Comparison of ENCODE assay signal across 9 mouse cellular contexts in the genomic region with DNA sequence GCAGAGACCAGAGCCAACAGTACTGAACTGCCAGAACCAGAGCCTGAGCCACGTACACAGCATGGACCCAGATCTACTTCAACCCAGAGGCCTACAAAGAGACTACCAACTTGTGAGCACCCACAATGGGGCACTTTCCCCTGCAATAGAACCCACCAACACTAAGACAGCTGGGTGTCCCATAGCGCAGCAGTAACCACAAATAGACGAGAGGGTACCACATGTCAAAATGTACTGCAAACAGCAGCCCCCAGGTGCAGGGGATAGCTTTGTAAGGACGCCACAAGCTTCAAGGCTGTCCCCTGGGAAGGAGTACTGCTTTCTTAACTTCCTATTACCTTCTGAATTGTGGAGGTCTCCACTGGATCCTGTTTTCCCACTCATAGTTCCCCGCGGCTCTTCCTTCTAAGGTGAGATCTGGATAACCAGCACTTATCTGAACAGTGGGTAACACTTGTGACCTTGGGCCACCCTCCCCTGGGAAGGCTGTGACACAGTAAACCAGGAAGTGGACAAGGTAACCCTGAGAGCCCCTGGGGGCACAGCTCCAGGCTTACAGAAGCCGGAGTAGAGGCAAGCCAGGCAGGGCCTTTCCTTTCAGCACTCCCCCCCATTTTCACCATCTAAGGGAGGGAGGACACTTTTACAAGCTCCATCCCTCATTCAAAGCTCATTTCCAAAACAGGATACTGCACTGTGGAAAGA. TPM values are rescaled to one million over a fixed set of nuclear protein-coding genes. Genes with fewer than 3 reads are reported as not detected.
DNase-seq lines count a peak whose midpoint lies in the region; ATAC-seq and TF ChIP-seq lines count a peak whose summit lies in the region.
"Had no signal": no experiment of that assay in that cellular context is flagged by ENCODE, and none has a peak within 500 bp of the region (broad histone marks: within the 10 kb centered on the region; RNA-seq: fewer than 3 reads in every experiment).

No protein-coding gene starts in this region.

- no peak for TF ChIP-seq CTCF in midbrain, postnatal 0 days (IDR thresholded peaks at IDR 0.05)

- 49% methylated on average over 7 of the region's 7 CpGs for WGBS in heart, embryonic 11.5 days (ENCODE audit: insufficient replicate concordance)
- WGBS in hindbrain, embryonic 15.5 days: 70% methylated on average over 7 of the region's 7 CpGs
- 77% methylated on average over 7 of the region's 7 CpGs for WGBS in midbrain, postnatal 0 days

- H3K4me1 ChIP-seq in heart, embryonic 11.5 days (ENCODE audit: control insufficient read depth, insufficient read depth, low read length): peaks cover 62% of the 10 kb centered on the region
- peaks cover 67% of the 10 kb centered on the region for H3K4me1 ChIP-seq in hindbrain, embryonic 15.5 days (replicated peaks)
- H3K4me1 ChIP-seq in midbrain, postnatal 0 days (ENCODE audit: insufficient read depth, low read length): peaks cover 19% of the 10 kb centered on the region

- intact Hi-C loops in heart, postnatal 14 days (cut with DNase I): no loop called here
- intact Hi-C loops in left cerebral cortex, postnatal 36 days (cut with DNase I): no loop called here

- peak overlapping the region; percentile 98 for H3K4me3 ChIP-seq in heart, embryonic 11.5 days (ENCODE audit: low read depth, low read length)
- peak overlapping the region; percentile 83 for H3K4me3 ChIP-seq in hindbrain, embryonic 15.5 days
- peak overlapping the region; percentile 96; the same call in 1 of the 2 replicates for H3K4me3 ChIP-seq in midbrain, postnatal 0 days (ENCODE audit: low read depth, low read length)

- H3K4me2 ChIP-seq in heart, embryonic 11.5 days: peak overlapping the region; percentile 93
- H3K4me2 ChIP-seq in hindbrain, embryonic 15.5 days: peak overlapping the region; percentile 99
- H3K4me2 ChIP-seq in midbrain, postnatal 0 days (ENCODE audit: low read depth, low read length, poor library complexity, severe bottlenecking): peak overlapping the region; percentile 98

- no peak for DNase-seq in heart, postnatal 14 days
- peak; percentile 69 for DNase-seq in adrenal gland, postnatal 14 days
- no peak for DNase-seq in midbrain, postnatal 0 days (ENCODE audit: low spot score)
- DNase-seq in left cerebral cortex, postnatal 36 days (ENCODE audit: low spot score in 2 of 2): no peak
- no peak for DNase-seq in cerebellum, postnatal 10 days
- no peak for DNase-seq in right cerebral cortex, postnatal 14 days

- no peaks in the 10 kb centered on the region for H3K9me3 ChIP-seq in heart, embryonic 11.5 days (replicated peaks; ENCODE audit: control insufficient read depth, low read length)
- no peaks in the 10 kb centered on the region for H3K9me3 ChIP-seq in hindbrain, embryonic 15.5 days
- no peaks in the 10 kb centered on the region for H3K9me3 ChIP-seq in midbrain, postnatal 0 days (ENCODE audit: low read length)
- H3K9me3 ChIP-seq: G1E had no signal

- ATAC-seq in heart, embryonic 11.5 days (replicated peaks; ENCODE audit: insufficient number of reproducible peaks, low FRiP score, low TSS enrichment): no peak
- ATAC-seq in hindbrain, embryonic 15.5 days (ENCODE audit: low FRiP score, low read depth): no peak
- ATAC-seq in midbrain, postnatal 0 days (ENCODE audit: low FRiP score): no peak

- no peaks in the 10 kb centered on the region for H3K27me3 ChIP-seq in heart, embryonic 11.5 days (ENCODE audit: control insufficient read depth, insufficient read depth, low read length)
- H3K27me3 ChIP-seq in hindbrain, embryonic 15.5 days: no peaks in the 10 kb centered on the region
- no peaks in the 10 kb centered on the region for H3K27me3 ChIP-seq in midbrain, postnatal 0 days (ENCODE audit: insufficient read depth, low read length)

- H3K27ac ChIP-seq in heart, embryonic 11.5 days (ENCODE audit: low read depth, low read length): no peak overlapping the region
- H3K27ac ChIP-seq in hindbrain, embryonic 15.5 days (replicated peaks): no peak overlapping the region
- H3K27ac ChIP-seq in midbrain, postnatal 0 days (ENCODE audit: low read depth, low read length): no peak overlapping the region

- peak overlapping the region; percentile 97 for H3K9ac ChIP-seq in heart, embryonic 11.5 days (ENCODE audit: low read depth, low read length)
- H3K9ac ChIP-seq in hindbrain, embryonic 15.5 days: peak overlapping the region; percentile 82; the same call in 1 of the 2 replicates
- H3K9ac ChIP-seq in midbrain, postnatal 0 days (replicated peaks; ENCODE audit: low read length, poor library complexity, severe bottlenecking): peak overlapping the region; percentile 33; the same call in 1 of the 2 replicates

- peaks cover 3% of the 10 kb centered on the region; the same call in 1 of the 2 replicates for H3K36me3 ChIP-seq in heart, embryonic 11.5 days (ENCODE audit: control insufficient read depth, insufficient read depth, low read length)
- no peaks in the 10 kb centered on the region for H3K36me3 ChIP-seq in hindbrain, embryonic 15.5 days
- H3K36me3 ChIP-seq in midbrain, postnatal 0 days (ENCODE audit: insufficient read depth, low read length): peaks cover under 1% of the 10 kb centered on the region; the same call in 1 of the 2 replicates

RNA-seq across cellular contexts. Expression of a gene that starts 31.1 kb away (rescaled TPM):
- polyA plus RNA-seq in heart, embryonic 11.5 days (2014; fragmentation: Nextera tagmentation; extraction: Ambion mirVana): 3.1 and 3.3 TPM in 2 replicates
- total RNA-seq in heart, postnatal 14 days (2021): 1 to 10 TPM; 1.2 TPM
- 5.0 and 7.9 TPM in 2 replicates for total RNA-seq in adrenal gland, postnatal 14 days (2021)
- polyA plus RNA-seq in hindbrain, embryonic 15.5 days (2015; fragmentation: Nextera tagmentation; extraction: Ambion mirVana): 40.0 and 44.6 TPM in 2 replicates
- 32.9 and 44.2 TPM in 2 replicates for total RNA-seq in midbrain, postnatal 0 days (2014; rRNA removed)
- 42.5 and 47.4 TPM in 2 replicates for polyA plus RNA-seq in midbrain, postnatal 0 days (2015; fragmentation: Nextera tagmentation; extraction: Ambion mirVana)
- total RNA-seq in left cerebral cortex, postnatal 36 days (2021): 10 to 100 TPM; 26.2 to 30.0 TPM

RNA-seq across cellular contexts. Expression of a gene that starts 34.2 kb away (rescaled TPM):
- 99.5 and 116 TPM in 2 replicates for polyA plus RNA-seq in heart, embryonic 11.5 days (2014; fragmentation: Nextera tagmentation; extraction: Ambion mirVana)
- total RNA-seq in heart, postnatal 14 days (2021): 10 to 100 TPM; 39.6 to 41.3 TPM
- total RNA-seq in adrenal gland, postnatal 14 days (2021): 79.8 and 92.0 TPM in 2 replicates
- polyA plus RNA-seq in hindbrain, embryonic 15.5 days (2015; fragmentation: Nextera tagmentation; extraction: Ambion mirVana): 109 and 132 TPM in 2 replicates
- total RNA-seq in midbrain, postnatal 0 days (2014; rRNA removed): 43.8 and 54.7 TPM in 2 replicates
- polyA plus RNA-seq in midbrain, postnatal 0 days (2015; fragmentation: Nextera tagmentation; extraction: Ambion mirVana): 124 TPM in 2 replicates
- 10 to 100 TPM; 43.0 to 56.9 TPM for total RNA-seq in left cerebral cortex, postnatal 36 days (2021)

RNA-seq across cellular contexts. Expression of a gene that starts 41.7 kb away (rescaled TPM):
- 37.2 and 40.1 TPM in 2 replicates for polyA plus RNA-seq in heart, embryonic 11.5 days (2014; fragmentation: Nextera tagmentation; extraction: Ambion mirVana)
- 10 to 100 TPM; 21.4 to 25.3 TPM for total RNA-seq in heart, postnatal 14 days (2021)
- 32.7 and 39.0 TPM in 2 replicates for total RNA-seq in adrenal gland, postnatal 14 days (2021)
- 44.2 and 45.9 TPM in 2 replicates for polyA plus RNA-seq in hindbrain, embryonic 15.5 days (2015; fragmentation: Nextera tagmentation; extraction: Ambion mirVana)
- total RNA-seq in midbrain, postnatal 0 days (2014; rRNA removed): 48.9 and 50.1 TPM in 2 replicates
- polyA plus RNA-seq in midbrain, postnatal 0 days (2015; fragmentation: Nextera tagmentation; extraction: Ambion mirVana): 34.5 and 35.4 TPM in 2 replicates
- 10 to 100 TPM; 24.2 to 28.5 TPM for total RNA-seq in left cerebral cortex, postnatal 36 days (2021)

RNA-seq across cellular contexts. Expression of a gene that starts 46.4 kb away (rescaled TPM):
- 3.4 and 4.7 TPM in 2 replicates for polyA plus RNA-seq in heart, embryonic 11.5 days (2014; fragmentation: Nextera tagmentation; extraction: Ambion mirVana)
- total RNA-seq in heart, postnatal 14 days (2021): 10 to 100 TPM; 14.4 to 15.0 TPM
- total RNA-seq in adrenal gland, postnatal 14 days (2021): 21.7 and 28.3 TPM in 2 replicates
- 14.3 and 15.6 TPM in 2 replicates for polyA plus RNA-seq in hindbrain, embryonic 15.5 days (2015; fragmentation: Nextera tagmentation; extraction: Ambion mirVana)
- 33.6 and 34.8 TPM in 2 replicates for total RNA-seq in midbrain, postnatal 0 days (2014; rRNA removed)
- polyA plus RNA-seq in midbrain, postnatal 0 days (2015; fragmentation: Nextera tagmentation; extraction: Ambion mirVana): 6.4 TPM in 2 replicates
- 10 to 100 TPM in 1 of 2 experiments, 1 to 10 TPM in 1; 9.6 to 12.3 TPM for total RNA-seq in left cerebral cortex, postnatal 36 days (2021)

Comparison
In these comparisons a context has a peak if more than half of its experiments do, and no peak if none do; other contexts are left out.
1. H3K9ac ChIP-seq: peak in every context shown above with its lines; median percentile 97 in heart, embryonic 11.5 days; 82 in hindbrain, embryonic 15.5 days; 33 in midbrain, postnatal 0 days.